ENCODE assay signal across 31 mouse cellular contexts in the genomic region with DNA sequence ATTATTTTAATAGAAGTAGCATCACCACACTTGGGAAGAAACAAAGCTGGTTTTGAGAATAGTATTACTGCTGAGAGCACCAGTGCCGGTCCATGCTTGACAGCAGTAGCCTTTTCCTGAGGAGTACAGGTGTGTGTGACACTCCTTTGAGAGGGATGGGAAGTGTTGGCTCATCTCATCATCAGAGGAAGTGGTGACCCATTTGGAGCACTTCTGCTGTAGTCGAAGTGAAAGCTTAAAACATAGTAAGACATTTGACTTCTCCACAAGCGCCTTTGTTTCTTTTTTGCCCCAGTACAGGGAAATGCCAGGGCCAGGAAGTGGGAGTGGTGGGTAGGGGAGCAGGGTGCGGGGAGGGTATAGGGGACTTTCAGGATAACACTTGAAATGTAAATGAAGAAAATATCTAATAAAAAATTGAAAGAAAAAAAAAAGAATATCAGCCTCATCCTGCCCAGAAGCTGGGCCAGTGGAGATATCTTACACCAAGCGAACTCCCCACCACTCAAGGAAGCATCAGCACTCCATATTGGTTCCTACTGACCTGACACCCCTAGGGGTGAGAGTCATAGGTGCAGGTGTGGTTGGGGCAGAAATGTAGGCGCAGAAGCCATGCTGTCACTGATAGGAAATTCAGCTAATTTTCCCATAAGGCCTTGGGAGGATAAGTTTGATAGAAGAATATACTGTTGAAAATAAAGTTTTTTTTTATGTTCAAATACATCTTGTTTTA.
A peak's percentile ranks its signal among the peaks of the same experiment; 100 is the strongest.
DNase-seq lines count a peak whose midpoint lies in the region; ATAC-seq and TF ChIP-seq lines count a peak whose summit lies in the region.
"Had no signal": no experiment of that assay in that cellular context is flagged by ENCODE, and none has a peak within 500 bp of the region (broad histone marks: within the 10 kb centered on the region; RNA-seq: fewer than 3 reads in every experiment).

No protein-coding gene starts in this region.

- no peak for TF ChIP-seq EP300 in liver, embryonic 14.5 days (IDR thresholded peaks at IDR 0.05; ENCODE audit: low read depth)

- no peak overlapping the region for H3K27ac ChIP-seq in liver, embryonic 14.5 days
- H3K27ac ChIP-seq in liver, embryonic 11.5 days (ENCODE audit: low read depth, low read length), result no peak overlapping the region
- H3K27ac ChIP-seq: embryonic facial prominence, embryonic 10.5 days; embryonic facial prominence, embryonic 15.5 days; hindbrain, embryonic 10.5 days; liver, embryonic 13.5 days; midbrain, embryonic 12.5 days; neural tube, embryonic 12.5 days had no signal

- no peak overlapping the region for H3K4me2 ChIP-seq in liver, embryonic 14.5 days (ENCODE audit: low read depth)
- H3K4me2 ChIP-seq in liver, embryonic 11.5 days, result no peak overlapping the region
- H3K4me2 ChIP-seq: embryonic facial prominence, embryonic 15.5 days; liver, embryonic 13.5 days; midbrain, embryonic 12.5 days; neural tube, embryonic 12.5 days had no signal

- H3K9ac ChIP-seq in liver, embryonic 14.5 days (replicated peaks), result no peak overlapping the region
- no peak overlapping the region for H3K9ac ChIP-seq in liver, embryonic 11.5 days (ENCODE audit: low read depth, low read length)
- H3K9ac ChIP-seq: embryonic facial prominence, embryonic 15.5 days; liver, embryonic 13.5 days; midbrain, embryonic 12.5 days; neural tube, embryonic 12.5 days had no signal

- peak; percentile 12; the same call in 1 of the 2 replicates for TF ChIP-seq CTCF in liver, embryonic 14.5 days (IDR thresholded peaks at IDR 0.05; ENCODE audit: low read depth)

- WGBS in liver, embryonic 14.5 days (ENCODE audit: insufficient replicate concordance), result 56% methylated on average over 6 of the region's 6 CpGs
- WGBS in liver, embryonic 11.5 days, result 71% methylated on average over 6 of the region's 6 CpGs

- H3K4me1 ChIP-seq in liver, embryonic 14.5 days (replicated peaks; ENCODE audit: control insufficient read depth in 2 of 2, insufficient read depth in 2 of 2, low read length in 1 of 2), result no peaks in the 10 kb centered on the region
- H3K4me1 ChIP-seq in liver, embryonic 11.5 days (replicated peaks; ENCODE audit: control insufficient read depth, insufficient read depth, low read length), result no peaks in the 10 kb centered on the region
- H3K4me1 ChIP-seq: embryonic facial prominence, embryonic 10.5 days; embryonic facial prominence, embryonic 15.5 days; liver, embryonic 13.5 days; neural tube, embryonic 12.5 days had no signal

- no peak for ATAC-seq in liver, embryonic 14.5 days (ENCODE audit: insufficient read depth)
- no peak for ATAC-seq in liver, embryonic 11.5 days (replicated peaks; ENCODE audit: low FRiP score)
- peak; percentile 73 for ATAC-seq in CD4-positive, CD25-positive, alpha-beta regulatory T cell, adult 4 months
- peak; percentile 57 for ATAC-seq in activated CD4-positive, CD25-positive, alpha-beta regulatory T cell, adult 4 months
- ATAC-seq in megakaryocyte progenitor cell, adult 5-6 weeks (replicated peaks; ENCODE audit: poor library complexity), result peak; percentile 67; the same call in 1 of the 2 replicates
- ATAC-seq: forebrain, embryonic 14.5 days; hindbrain, embryonic 16.5 days; intestine, embryonic 16.5 days; Patski had no signal

- no peak for DNase-seq in liver, embryonic 14.5 days (ENCODE audit: low read depth in 3 of 3, low spot score in 3 of 3)
- no peak for DNase-seq in liver, embryonic 11.5 days (ENCODE audit: low spot score)
- DNase-seq in gastrocnemius, postnatal 10 days, result no peak
- no peak for DNase-seq in lung, postnatal 36 days
- DNase-seq: adrenal gland, postnatal 25 days; cerebellum, adult 11-12 months; cerebellum, postnatal 10 days; gastrocnemius, postnatal 36 days; heart, postnatal 14 days; kidney, postnatal 25 days; left cerebral cortex, postnatal 4 days; liver, embryonic 13.5 days; lung, adult 2 months; lung, postnatal 10 days; right cerebral cortex, adult 18-20 months; spleen, adult 18-20 months had no signal

- H3K27me3 ChIP-seq in liver, embryonic 14.5 days (ENCODE audit: control insufficient read depth, insufficient read depth, low read length), result no peaks in the 10 kb centered on the region
- H3K27me3 ChIP-seq in liver, embryonic 11.5 days (replicated peaks; ENCODE audit: control insufficient read depth, insufficient read depth, low read length), result no peaks in the 10 kb centered on the region
- H3K27me3 ChIP-seq: CH12.LX; embryonic facial prominence, embryonic 15.5 days; liver, embryonic 13.5 days; midbrain, embryonic 12.5 days; neural tube, embryonic 12.5 days; Patski had no signal

- no peak overlapping the region for H3K4me3 ChIP-seq in liver, embryonic 14.5 days (ENCODE audit: insufficient read depth in 1 of 2, low read depth in 2 of 2, low read length in 2 of 2)
- no peak overlapping the region for H3K4me3 ChIP-seq in liver, embryonic 11.5 days (ENCODE audit: low read depth, low read length)
- H3K4me3 ChIP-seq: embryonic facial prominence, embryonic 10.5 days; embryonic facial prominence, embryonic 15.5 days; hindbrain, embryonic 10.5 days; liver, embryonic 13.5 days; midbrain, embryonic 12.5 days; myocyte; neural tube, embryonic 12.5 days had no signal

- H3K9me3 ChIP-seq in liver, embryonic 14.5 days (ENCODE audit: control insufficient read depth, low read length), result no peaks in the 10 kb centered on the region
- no peaks in the 10 kb centered on the region for H3K9me3 ChIP-seq in liver, embryonic 11.5 days (ENCODE audit: control insufficient read depth, low read length)
- H3K9me3 ChIP-seq: embryonic facial prominence, embryonic 10.5 days; embryonic facial prominence, embryonic 15.5 days; G1E; hindbrain, embryonic 10.5 days; liver, embryonic 13.5 days; midbrain, embryonic 12.5 days; neural tube, embryonic 12.5 days had no signal

- no peaks in the 10 kb centered on the region for H3K36me3 ChIP-seq in liver, embryonic 14.5 days (replicated peaks; ENCODE audit: control insufficient read depth, insufficient read depth, low read depth)
- no peaks in the 10 kb centered on the region for H3K36me3 ChIP-seq in liver, embryonic 11.5 days (ENCODE audit: control insufficient read depth, insufficient read depth, low read length)
- H3K36me3 ChIP-seq: embryonic facial prominence, embryonic 10.5 days; embryonic facial prominence, embryonic 15.5 days; hindbrain, embryonic 10.5 days; liver, embryonic 13.5 days; midbrain, embryonic 12.5 days; neural tube, embryonic 12.5 days had no signal

Comparison
In these comparisons a context has a peak if more than half of its experiments do, and no peak if none do; other contexts are left out.
1. ATAC-seq: peak in CD4-positive, CD25-positive, alpha-beta regulatory T cell, adult 4 months (single experiment), activated CD4-positive, CD25-positive, alpha-beta regulatory T cell, adult 4 months (single experiment) and megakaryocyte progenitor cell, adult 5-6 weeks (single experiment); none in liver, embryonic 14.5 days (single experiment) and liver, embryonic 11.5 days (single experiment).